Mouse (Mus musculus) gastrocnemius, postnatal 4 days (tissue): Measurements from ENCODE around the gene Arhgap27. TPM values are rescaled to one million over a fixed set of nuclear protein-coding genes. Genes with fewer than 3 reads are reported as not detected.
"Not testable (repeated sequence)": the region's sequence is repeated elsewhere in the genome, so short reads cannot be mapped to it uniquely, and the experiment has no call there.

Experiments used
- DNase-seq, 2 experiments: peaks; one replicate each; pipeline ENCODE4 v3.0.0; 2021 to 2022; ENCODE audit warnings: low spot score in 2 of 2, mixed read lengths in 2 of 2
- total RNA-seq, 2 experiments: library from RNA; stranded (reverse); gene quantifications; 2 replicates each; pipeline ENCODE4 v1.2.3; 2021

Arhgap27 gene
- total RNA-seq, 2 experiments from 2014 or later: 11.7 to 12.2 TPM

DNA sequence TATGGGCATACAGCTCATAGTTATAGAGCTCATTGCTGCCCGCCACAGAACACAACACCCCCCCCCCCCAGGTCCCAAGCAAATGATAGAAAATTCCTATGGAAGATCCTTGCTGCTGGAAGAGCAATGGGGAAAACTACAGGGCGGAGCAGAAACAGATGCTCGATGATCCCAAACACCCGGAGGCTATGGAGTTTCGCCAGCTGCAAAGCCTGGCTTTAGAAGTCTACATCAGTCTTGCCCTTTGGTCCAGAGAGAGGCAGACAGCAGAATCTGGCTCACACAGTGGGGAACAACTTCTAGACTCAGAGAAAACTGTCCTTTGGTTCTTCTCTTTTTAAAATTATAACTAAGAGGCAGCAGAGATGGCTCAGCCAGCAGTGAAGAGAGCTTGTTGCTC is 27.9 kb downstream of the Arhgap27 start:
- no peak for DNase-seq

DNA sequence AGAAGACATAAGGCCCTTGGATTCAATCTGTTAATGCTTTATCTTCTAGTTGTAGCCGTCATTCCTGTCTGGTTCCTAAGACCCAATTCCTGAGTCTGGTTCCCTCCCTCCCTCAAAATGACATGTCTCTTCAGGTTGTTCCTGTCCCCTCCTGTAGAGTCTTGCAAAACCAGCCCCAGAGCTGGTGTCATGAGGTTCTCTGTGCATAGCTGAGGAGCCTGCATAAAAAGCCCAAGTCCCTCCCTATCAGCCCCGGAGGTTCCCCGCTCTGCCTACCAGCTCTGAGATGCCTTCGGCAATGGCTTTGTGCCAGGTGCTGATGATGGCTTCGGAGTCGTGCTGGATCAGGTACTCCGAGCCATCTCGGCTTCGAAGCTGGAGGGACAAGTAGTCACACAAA is 28.6 kb downstream of the Arhgap27 start:
- no peak for DNase-seq

DNA sequence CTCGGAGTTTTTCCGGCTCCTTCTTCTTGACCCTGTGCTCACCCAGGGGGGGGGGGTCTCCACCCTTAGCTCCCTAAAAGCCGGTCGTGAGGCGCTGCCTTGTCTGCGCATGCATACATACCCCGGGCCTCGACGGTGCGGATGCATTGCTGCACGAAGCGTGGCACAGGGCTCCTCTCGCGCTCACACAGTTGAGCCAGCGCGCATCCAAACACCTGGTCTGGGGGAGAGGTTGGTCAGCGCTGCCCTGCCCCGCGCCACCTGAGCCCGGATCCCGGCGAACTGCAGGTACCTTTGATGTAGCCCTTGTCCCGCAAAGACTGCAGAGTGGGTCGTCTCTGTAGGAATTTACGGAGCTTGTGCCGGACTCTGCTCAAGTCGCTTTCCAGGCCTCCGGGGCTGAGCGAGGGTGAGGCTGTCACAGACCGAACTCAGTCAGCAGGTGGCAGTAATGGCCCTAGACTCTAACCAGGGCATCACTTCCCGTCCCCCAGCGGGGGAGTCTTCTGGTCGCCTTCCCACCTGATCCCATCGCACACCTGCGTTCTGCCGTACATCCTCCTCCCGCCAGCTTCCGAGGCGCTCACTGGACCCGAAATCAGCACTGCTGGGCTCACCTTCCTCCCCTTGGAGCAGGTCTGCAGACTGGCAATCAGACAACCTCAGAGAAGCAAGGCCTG is 29.6 kb downstream of the Arhgap27 start:
- peak in 1 of 2 experiments; percentile 42 for DNase-seq

DNA sequence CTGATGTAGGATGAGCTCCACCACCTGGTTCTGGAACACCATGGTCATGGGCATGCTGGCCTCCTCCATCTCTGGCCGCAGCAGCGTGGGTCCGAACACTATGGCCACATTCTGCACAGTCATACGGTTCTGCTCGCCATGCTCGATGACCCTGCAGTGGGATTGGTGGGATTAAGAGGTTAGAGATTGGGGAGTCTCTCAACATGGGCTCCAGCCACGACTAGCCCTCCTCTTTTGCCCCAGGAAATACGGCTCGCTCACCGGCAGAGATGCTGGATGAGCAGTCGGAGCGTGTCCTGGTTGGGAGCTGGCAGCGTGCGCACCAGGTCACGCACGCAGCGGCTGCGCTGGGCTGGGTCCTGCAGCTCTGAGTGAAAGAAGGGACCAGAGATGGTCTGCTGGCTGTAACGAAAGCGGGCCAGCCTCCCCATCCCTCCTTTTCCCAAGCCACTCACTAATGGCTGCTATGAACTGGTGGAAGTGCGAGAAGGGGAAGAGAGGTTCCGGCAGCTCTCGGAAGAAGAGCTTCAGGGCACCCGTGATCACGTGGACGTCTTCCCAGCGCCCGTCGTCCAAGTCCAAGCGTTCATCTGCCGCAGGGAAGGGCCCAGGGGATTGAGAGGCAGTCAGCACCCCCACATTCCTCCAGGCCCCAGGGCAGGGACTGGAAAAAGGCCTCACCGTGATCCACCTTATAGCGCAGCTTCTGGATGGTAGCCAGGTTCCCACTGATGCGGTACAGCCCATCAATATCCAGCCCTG is 30.4 kb downstream of the Arhgap27 start:
- no peak for DNase-seq

DNA sequence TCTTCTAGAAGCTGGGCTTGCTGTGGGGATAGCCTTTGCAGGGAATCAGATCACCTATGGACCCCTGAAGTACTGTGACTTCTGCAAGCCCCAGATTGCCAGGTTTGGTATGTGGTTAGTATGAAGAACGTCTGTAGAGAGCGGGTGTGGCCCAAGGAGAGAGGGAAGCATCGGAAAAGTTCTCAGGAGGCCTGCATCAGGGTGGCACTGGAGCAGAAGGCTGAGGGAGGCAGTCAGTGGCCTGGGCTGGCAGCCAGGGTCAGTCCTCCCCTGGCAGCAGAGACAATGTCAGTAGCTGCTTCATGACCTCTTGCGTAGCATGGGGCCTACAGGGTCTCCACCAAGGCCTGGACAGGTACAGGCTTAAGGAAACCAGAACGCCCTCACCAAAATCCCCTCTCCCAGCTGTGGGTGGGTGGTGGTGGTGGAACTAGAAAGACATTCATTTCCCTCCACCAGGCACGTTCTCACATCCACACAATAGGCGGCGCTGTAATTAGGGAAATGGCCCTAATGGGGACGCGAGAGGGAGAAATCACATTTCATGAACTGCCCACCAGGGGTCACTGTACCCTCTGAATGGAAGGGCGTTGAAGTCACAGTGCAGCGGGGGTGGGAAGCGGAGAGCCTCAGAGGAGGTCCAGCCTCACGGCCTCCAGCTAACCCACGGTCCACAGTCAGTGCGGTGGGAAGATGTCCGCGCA is 31.2 kb downstream of the Arhgap27 start:
- DNase-seq: peak; percentile 78 to 86

DNA sequence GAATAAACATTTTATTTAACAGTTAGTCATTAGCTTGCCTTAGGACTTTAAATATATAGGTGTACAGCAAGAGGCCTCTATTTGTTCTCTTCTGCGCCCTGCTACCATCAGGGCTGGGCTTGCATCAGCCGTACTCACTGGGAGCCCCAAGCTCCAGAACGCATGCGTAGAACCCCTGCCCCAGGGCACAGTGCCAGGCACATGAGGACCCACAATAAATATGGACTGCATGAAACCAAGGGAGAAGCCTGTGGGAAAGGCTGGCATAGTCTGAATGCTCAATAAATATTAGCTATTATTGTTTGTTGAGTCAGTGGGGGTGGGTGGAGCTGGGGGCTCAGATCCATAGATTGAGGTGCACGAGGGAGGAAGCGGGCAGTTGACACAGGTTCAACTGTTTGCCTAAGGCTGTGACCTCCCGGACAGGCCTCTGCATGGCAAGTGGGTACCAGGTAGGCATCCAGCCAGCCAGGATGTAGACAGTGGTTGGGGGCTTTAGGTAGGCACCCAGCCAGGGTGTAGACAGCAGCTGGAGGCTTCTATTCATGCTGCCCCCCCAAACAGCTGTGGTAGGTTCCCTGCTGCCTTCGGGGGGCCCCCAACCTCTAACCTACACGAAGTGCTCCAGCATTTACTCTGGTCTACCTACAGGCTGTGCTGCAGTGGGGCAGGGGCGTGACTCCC is 31.8 kb downstream of the Arhgap27 start:
- DNase-seq: no peak

DNA sequence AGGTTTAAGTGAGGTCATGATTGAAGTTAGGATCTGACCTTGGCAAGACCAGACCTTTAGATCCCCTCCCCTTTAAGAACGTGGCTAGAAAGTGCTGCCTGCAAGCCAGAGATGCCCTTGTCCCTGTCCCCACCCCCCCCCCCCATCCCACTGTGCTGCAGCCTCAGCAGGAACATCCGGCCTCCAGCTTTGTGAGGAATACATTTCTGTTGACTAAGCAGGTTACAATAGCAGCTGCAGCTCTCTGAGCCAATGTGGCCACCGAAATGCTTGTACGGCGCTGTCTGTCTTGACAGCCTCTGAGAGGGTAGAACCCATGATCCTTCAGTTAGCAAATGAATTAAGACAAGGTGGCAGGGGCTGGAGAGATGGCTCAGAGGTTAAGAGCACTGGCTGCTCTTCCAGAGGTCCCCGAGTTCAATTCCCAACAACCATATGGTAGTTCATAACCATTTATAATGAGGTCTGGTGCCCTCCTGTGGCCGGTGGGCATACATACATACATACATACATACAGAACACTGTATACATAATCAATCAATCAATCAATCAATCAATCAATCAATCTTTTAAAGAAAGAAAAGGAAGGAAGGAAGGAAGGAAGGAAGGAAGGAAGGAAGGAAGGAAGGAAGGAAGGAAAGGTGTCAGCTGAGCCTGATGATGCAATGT is 32.7 kb downstream of the Arhgap27 start:
- DNase-seq: no peak

DNA sequence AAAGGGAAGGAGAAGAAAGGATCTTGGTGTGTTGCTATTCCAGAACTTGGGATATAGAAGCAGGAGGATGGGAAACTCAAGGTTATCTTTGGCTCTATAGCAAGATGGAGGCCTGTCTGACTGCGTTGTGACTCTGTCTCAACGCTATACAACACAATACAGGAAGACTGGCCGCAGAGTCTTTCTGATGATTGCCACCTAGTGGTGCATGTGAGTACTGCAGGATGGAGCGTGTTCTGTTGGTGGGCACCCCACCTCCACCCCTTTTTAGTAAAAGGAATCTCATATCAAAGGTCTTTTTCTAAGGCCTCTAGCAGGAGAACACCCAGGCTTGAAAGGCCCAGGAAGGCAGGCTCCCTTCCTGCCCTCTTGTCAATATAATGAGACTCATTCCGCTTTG is 36.5 kb downstream of the Arhgap27 start:
- DNase-seq: peak; percentile 68 to 76

DNA sequence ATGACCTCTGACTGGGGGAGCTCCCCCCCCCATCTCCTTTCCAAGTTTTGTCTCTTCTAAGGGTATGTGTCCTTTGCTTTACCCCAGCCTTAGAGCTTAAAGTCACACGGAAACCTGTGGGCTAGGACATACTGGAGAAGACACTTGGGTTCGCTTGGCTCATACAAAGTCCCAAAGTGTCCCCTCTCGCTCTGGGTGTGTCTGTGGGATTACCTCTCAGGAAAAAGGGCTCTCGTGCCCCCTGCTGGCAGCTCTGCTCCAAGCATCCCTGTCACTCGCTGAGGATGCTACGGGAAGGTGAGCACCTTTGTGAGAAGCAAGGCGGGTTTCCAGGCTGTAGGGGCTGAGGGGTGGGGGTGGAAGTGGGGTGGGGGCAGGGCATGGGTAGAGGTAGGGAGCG is 38.3 kb downstream of the Arhgap27 start:
- DNase-seq: peak; percentile 61 to 73

DNA sequence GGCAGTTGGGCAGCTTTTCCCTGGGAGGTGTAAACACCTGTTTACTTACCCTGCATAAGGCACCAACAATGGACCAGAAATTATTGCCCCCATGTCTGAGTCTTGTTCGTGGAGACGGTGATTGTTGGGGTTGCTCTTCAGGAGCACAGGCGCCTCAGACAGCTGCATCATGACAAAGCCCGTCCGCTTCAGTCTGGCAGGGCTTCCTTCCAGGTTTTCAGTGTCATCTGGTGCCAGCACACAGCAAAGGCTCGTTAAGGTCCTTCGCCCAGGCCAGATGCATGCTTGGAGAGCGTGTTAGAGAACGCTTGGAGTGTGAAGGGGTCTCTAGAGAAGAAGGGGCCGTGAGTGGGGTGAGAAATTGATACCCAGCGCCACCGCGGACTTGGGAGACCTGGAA is 38.8 kb downstream of the Arhgap27 start:
- DNase-seq: no peak

DNA sequence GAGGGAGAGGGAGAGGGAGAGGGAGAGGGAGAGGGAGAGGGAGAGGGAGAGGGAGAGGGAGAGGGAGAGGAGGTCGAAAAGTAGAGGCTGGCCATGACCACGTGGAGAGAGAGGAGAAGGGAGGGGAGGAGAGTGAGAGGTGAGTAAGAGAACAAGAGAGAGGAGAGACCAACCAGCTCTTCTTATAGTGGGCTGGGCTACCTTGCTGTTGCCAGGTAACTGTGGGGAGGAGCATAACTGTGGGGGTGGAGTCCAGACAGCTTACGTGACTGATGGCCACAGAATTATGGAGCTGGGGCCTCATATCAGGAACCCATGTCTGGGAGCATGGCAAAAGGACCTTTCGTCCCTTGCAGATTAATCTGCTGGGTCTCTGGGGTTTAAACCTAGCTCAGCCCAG is 40.7 kb downstream of the Arhgap27 start:
- not testable (repeated sequence) for DNase-seq

DNA sequence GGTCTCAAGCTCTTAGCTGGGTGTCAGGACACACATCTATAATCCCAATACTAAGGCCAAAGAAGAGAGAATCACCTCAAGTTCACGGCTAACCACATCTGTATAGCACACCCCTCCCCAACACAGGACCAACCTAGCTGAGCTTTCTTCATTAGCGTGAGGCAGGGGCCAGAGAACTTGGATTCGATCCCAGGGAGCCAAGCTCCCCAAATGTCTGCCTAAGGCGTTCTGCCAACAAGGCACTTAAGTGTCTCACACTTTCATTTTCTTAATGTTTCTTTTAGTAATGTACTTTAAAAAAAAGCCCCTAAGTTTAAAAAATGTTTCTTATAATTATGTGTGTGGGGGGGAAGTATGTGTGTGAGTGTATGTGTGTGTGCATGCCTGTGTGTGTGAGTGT is 42.8 kb downstream of the Arhgap27 start:
- DNase-seq: no peak

DNA sequence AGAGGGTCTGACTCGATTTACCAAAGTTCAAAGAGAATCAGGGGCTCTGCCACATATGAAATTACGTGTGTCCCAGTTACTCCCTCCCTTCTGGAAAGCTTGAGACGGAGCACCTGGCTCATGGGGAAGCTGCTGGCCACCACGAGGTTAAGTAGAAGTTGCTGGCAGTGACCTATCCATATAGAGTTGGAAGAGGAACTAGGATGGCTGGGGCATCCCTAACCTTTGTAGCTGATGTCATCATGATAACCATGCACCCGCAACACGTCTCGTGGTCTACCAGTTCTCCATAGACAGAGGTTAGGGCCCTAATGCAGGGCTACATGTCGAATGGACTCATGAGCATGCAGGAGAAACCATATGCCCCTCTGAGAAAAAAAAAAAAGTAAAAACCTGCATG is 43.3 kb downstream of the Arhgap27 start:
- no peak for DNase-seq

DNA sequence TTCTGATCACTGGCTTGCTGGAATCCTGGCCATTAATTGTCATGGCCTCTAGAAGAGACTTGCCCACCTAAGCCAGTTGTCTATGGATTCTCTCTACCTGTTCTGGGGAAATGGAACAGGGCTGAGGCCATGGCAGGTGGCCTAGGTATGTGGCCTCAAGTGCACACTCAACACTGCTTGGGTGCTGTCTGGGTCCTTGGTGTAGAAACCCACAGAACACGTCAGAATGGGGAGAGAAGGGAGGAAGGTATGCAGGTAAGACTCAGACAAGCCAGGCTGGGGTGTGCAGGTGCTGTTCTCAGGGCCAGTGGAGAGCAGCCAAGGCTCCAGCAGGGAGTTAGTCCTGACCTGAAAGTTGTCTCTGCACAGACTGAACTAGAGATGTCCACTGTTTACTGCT is 45.5 kb downstream of the Arhgap27 start:
- DNase-seq: no peak

DNA sequence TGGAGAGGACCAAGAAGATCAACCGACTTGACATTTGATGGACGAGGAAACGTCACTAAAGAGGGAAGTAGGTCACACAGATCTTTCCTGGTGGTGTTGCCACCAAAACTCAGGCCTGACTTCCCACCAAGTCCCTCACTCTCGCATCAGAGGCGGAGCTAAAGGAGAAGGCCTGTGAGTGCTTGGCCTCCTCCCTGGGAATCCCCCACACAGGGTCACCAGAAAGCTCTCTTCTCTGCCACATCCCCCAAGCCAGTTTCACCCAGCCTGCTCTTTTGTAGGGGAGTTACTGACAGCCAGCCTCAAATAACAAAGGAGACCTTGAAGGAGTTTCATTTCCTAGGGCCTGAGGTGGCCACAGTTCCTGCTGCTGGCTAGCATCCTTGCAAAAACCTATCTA is 48.1 kb downstream of the Arhgap27 start:
- DNase-seq: no peak

DNA sequence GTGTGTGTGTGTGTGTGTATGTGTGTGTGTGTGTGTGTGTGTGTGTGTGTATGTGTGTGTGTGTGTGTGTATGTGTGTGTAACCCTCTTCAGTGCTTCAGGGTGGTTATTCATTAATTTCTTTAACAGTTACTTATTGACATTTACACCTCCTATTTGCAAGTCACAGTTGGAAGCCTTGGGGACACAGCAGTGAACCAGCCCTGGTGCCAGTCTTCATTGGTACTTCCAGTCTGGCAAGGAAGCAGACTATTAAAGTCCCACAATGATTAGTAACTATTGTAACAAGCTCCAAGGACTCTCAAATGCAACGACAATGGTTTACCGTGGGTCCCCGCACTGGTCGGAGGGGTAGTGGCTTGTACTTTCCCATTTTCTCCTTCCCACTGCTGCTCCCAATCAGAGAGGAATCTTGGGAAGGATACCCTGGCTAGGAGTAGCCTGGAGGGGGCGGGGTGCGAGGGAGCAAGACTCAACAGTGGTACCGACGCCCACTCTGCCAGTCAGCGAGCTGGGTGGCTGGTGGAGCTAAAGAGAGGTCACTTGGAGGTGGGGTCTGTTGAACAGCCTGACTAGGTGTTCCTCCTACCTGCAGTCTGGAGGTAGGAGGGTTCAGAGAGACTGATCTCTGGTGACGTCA is 48.6 kb downstream of the Arhgap27 start:
- DNase-seq: no peak

DNA sequence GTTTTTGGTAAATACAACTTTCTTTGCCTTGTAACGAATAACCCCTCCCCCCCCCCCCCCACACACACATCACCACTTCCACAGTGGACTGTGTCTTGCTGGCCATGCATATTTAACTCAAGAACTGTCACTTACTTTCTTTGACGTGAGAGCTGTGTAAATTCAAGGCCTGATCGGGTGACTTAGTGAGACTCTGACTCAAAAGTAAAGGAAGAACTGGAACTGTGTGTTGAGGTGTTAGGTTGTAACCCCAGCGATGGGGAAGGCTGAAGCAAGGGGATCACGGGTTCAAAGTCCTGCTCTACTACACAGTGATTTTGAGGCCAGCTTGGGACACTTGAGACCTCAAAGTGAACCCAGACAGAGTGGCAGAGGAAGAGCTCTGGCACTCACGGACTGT is 50.0 kb downstream of the Arhgap27 start:
- DNase-seq: no peak

DNA sequence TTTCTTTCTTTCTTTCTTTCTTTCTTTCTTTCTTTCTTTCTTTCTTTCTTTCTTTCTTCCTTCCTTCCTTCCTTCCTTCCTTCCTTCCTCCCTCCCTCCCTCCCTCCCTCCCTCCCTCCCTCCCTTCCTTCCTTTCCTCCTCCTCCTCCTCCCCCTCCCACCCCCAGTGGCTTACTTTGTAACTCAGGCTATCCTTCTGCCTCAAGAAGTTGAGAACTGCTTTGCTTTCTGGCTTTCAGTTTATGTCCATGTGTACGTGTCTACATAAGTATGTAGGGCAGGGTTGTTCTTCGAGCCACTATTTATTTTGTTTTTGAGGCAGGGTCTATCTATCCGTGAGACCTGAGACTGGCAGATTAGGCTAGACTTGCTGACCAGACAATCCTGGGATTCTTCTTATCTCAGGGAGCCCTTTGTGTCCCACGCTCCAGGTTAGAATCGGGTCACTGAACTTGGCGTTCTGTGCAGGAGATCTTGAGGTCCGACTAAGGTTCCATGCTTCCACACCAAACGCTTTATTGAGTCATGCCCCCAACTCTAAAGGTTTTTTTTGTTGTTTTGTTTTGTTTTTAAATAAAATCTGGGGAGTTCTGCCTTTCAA is 50.7 kb downstream of the Arhgap27 start:
- no peak for DNase-seq

DNA sequence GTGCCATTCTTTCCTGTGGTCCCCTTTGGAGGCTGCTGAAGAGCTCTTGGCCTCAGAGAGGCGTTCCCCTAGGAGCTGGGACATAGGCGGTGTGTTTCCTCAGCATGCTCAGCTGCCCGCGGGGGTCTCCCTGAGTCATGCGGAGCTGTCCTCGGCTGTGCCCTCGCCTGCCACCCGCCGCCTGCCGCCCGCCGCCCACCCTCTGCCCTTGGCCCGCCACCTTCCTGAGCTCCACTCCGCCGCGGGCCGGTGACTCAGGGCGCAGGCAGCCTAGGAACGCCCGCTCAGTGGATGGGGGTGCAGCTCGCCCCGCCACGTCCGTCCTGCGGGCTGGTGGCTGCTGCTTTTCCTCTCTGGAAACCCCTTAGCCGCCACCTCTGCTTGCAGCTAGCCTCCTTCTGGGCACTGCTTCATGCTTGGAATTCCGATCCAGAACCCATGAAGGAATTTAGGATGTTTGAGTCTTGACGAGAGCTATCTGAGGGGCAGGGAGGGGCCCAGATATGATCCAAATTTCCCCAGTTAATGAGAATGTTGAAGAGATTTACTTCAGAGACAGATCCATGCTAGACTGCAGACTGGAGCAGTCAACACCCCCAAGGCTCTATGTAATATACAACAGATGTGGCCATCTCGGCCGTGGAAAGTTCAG is 51.4 kb downstream of the Arhgap27 start:
- DNase-seq: peak; percentile 57 to 75
